Mouse (Mus musculus): ENCODE results near the gene Pex16.

GRCm38 (mm10) chr2:92360186-92360823 lies 14.2 kb upstream of the Pex16 start:
- no peak for TF ChIP-seq CTCF (IDR thresholded peaks at IDR 0.05)
- no peak for TF ChIP-seq EP300 (IDR thresholded peaks at IDR 0.05)
